Mouse (Mus musculus): Measurements from ENCODE around the gene Epha8.

Epha8 gene

GRCm38 (mm10) chr4:136911211-136911646, 45.4 kb downstream of the Epha8 start:
- intact Hi-C loops (cut with DNase I), result no loop called here

DNA sequence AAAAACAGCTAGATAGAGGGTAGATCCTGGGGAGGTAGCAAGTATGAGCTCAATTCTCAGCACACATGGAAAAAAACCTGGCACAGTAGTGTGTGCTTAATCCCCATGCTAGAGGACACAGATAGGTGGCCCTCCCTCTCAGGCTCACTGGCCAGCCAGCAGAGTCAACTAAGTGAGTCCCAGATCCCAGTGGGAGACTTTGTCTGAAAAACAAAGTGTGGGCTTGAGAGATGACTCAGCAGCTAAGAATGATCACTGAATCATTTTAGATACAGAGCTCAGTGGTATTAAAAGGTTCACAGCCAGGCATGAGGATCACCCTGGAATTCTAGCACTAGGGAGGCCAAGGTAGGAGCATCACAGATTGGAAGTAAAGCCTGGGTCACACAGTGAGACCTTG, 48.8 kb downstream of the Epha8 start:
- intact Hi-C loops (cut with DNase I), result loop anchor here (5.0 kb wide), 2 partner anchors 64 to 164 kb away; no protein-coding TSS in a partner anchor

DNA sequence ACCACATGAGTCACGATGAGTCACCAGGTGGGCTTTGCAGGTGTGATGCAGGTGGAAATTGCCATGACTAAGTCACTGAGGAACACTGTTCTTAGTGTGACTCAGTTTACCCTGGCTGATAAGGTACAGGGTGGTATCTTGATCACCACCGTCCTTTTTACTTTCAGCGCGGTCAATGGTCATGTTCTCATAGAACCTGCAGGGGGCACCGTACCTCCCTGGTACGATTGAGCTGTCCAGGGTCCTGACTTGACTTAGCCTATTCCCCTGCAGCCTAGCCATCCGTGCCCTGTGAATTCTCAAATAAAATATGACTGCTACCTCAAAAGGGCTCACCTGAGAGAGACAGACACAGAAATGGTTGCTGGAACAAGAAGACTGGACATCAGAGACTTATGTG, 49.6 kb downstream of the Epha8 start:
- intact Hi-C loops (cut with DNase I), result loop anchor here (5.0 kb wide), 2 partner anchors 65 to 165 kb away; no protein-coding TSS in a partner anchor

DNA sequence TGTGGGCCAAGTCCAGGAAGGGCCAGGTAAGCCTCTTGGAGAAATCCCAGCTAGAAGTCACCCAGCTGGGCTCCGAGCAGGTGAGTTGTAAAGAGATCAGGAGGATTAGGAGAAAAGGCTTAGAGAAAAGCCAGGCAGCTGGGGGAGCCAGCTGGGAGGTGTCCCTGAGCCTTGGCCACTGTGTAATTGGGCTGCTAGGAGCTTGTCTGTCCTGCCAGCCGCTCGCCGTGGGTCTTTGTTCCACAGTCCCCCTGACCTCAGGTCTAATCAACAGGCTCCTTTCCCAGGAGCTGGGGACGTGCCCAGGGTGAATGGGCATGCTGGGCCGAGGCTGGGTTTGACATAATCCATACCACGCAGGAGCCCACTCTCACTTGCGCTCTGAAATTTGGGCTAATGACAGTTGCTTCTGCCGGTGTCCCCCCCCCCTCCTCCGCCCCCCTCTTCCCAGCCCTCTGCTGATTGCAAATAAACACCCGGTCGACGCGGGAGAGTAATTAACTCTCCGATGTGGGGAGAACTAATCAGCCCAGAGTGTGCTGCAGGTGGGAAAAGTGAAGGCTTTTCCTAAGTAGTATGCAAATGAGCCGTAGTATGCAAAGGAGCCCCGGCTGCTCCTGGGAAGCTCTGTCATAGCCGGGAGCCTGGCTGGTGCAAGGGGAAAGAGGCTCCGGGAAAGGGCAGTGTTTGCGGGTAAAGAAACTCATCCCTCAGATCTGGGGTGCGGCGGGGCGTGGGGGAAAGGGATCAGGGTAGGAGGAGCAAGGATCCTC, 51.7 kb downstream of the Epha8 start:
- intact Hi-C loops (cut with DNase I), result loop anchor here (5.0 kb wide), 2 partner anchors 67 to 167 kb away; no protein-coding TSS in a partner anchor

GRCm38 (mm10) chr4:136899154-136899553, 57.5 kb downstream of the Epha8 start:
- intact Hi-C loops (cut with DNase I), result no loop called here

DNA sequence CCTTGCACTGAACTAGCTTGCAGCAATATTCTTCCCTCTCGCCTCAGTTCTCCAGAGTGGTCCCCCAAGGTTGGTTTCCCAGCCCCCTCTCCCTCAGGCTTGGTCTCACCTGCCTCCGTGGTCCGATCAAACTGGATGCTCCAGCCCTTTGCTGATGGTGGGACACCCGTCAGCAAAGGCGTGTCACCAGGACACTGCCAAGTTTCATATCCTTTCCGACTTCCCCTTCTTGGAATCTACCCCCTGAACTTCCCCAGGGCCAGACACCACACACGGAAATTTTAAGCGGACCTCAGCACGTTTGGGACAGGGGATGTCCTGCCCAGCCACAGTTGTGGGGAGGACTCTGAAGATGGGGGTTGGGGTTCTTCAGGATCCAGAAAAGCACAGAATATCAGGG, 58.0 kb downstream of the Epha8 start, which contains the start of gene C1qa:
Gene C1qa, minus strand, starts transcription at position 167 of the 400 bp plus-strand sequence.
- intact Hi-C loops (cut with DNase I), result no loop called here

GRCm38 (mm10) chr4:136898084-136898598, 58.5 kb downstream of the Epha8 start:
- intact Hi-C loops (cut with DNase I), result no loop called here

- intact Hi-C loops (cut with DNase I), result no loop called here
Measured at GRCm38 (mm10) chr4:136896461-136896860, 60.2 kb downstream of the Epha8 start.

GRCm38 (mm10) chr4:136895861-136896260, 60.8 kb downstream of the Epha8 start:
- intact Hi-C loops (cut with DNase I), result loop anchor here (2.0 kb wide), 1 partner anchor 177 kb away; no protein-coding TSS in a partner anchor

- intact Hi-C loops (cut with DNase I), result loop anchor here (2.0 kb wide), 1 partner anchor 178 kb away; no protein-coding TSS in a partner anchor
Measured at GRCm38 (mm10) chr4:136894821-136895220, 61.8 kb downstream of the Epha8 start.

- intact Hi-C loops (cut with DNase I), result loop anchor here (2.0 kb wide), 1 partner anchor 179 kb away; no protein-coding TSS in a partner anchor
Measured at GRCm38 (mm10) chr4:136893691-136894543, 62.7 kb downstream of the Epha8 start.

GRCm38 (mm10) chr4:136892811-136893210, 63.8 kb downstream of the Epha8 start, which contains the start of gene C1qc:
Gene C1qc (minus strand): TSS chr4:136893065.
- intact Hi-C loops (cut with DNase I), result no loop called here

DNA sequence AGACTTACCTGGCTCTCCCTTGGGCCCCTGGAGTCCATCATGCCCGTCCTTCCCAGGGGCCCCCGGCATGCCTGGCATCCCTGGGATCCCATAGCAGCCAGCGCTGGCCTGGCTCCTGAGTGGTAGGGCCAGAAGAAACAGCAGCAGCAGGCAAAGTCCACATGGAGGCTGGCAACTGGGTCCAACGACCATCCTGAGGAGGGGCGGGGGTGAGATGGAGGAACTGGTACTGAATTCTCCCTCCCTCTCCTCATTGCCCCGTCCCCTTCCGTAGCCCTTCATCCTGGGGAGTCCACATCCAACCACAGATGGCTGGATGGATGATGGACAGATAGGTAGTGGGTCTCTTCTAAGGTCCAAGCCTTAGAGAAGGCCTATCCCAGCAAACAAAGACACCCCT, 64.2 kb downstream of the Epha8 start:
- intact Hi-C loops (cut with DNase I), result no loop called here

GRCm38 (mm10) chr4:136891115-136891514, 65.5 kb downstream of the Epha8 start:
- intact Hi-C loops (cut with DNase I), result no loop called here

DNA sequence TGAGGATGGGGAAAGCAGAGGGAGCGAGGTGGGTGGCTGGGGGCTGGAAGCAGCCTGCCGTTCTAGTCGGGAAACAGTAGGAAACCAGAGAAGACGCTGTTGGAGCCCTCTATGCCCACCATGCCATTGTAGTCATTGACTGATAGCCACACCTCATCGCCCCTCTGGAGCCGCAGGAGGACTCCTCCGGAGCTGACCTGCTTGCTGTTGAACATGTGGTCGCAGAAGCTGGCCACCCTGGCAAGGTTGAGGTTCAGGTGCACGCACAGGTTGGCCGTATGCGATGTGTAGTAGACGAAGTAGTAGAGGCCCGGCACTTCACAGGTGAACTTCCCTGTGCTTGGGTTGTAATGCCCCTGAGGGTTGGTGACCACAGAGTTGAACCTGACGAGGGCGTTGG, 66.6 kb downstream of the Epha8 start:
- intact Hi-C loops (cut with DNase I), result no loop called here

DNA sequence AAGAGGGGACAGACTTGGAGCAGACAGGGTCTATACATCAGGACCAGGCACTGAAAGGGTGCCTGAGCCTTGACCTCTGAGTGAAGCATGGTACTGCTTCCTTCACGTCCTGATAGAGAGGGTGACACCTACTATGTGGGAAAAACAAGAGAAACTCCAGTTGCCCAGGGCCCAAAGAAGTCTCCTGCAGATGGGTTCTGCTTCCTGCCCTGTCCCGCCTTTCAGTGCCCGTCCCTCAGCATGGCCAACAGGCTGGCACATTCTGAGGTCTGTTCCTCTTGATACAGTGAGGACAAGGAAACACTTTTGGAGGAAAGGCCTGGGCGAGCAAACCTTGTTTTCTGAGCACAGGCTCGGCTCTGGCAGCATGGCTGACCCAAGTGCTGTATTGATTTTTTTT, 68.9 kb downstream of the Epha8 start:
- intact Hi-C loops (cut with DNase I), result no loop called here

DNA sequence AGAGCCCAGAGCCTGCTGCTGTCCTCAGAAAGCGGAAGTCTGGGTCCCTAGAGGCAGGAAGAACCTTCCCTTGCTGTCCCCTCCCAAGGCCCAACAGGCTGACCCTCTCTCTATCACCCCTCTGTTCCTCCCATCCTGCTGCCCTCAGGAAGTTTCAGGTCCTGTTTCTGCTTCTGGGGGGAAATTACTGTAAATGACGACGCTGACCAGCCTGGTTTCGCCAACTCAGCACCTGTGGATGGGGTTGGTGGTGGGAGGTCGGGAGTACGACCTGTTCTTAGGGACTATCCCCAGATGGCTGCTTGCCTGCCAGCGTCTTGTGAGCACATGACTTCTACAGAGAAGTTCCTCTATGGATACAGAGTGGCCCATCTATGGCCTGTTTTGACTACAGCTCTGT, 70.5 kb downstream of the Epha8 start, which contains the start of gene C1qb:
Gene C1qb, minus strand, starts transcription at position 87 of the 400 bp plus-strand sequence.
- intact Hi-C loops (cut with DNase I), result no loop called here
